13 mouse cellular contexts compared by ENCODE assay signal in the genomic region with DNA sequence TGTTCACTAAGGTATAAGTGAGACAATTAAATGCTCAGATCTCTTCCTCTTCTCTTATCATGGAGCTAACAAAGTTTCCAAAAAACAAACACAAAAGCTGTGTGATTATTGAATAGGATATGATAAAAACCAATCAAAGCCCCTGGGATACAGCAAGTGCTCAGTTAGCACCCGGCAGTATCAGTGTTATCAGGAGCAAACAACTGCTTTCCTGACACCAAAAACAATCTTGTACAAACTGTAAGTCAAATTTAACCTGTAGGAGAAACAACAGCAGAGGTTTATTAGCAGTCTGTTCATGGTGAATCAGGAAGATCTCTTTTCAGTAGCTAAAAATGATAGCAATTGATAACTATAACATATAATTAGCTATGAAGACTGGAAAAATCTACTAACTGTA.
"Had no signal": no experiment of that assay in that cellular context is flagged by ENCODE, and none has a peak within 500 bp of the region (broad histone marks: within the 10 kb centered on the region; RNA-seq: fewer than 3 reads in every experiment).

No protein-coding gene starts in this region.

- DNase-seq: lung, adult 18-20 months; lung, embryonic 14.5 days; lung, postnatal 10 days; lung, postnatal 4 days; right cerebral cortex, postnatal 14 days; thymus, adult 2 months; thymus, postnatal 25 days; thymus, postnatal 4 days had no signal

- H3K9me3 ChIP-seq: midbrain, embryonic 13.5 days; midbrain, embryonic 15.5 days; neural tube, embryonic 12.5 days; stomach, embryonic 15.5 days had no signal

- H3K4me2 ChIP-seq: lung, embryonic 14.5 days; midbrain, embryonic 13.5 days; midbrain, embryonic 15.5 days; neural tube, embryonic 12.5 days; stomach, embryonic 15.5 days had no signal

- H3K27me3 ChIP-seq: midbrain, embryonic 13.5 days; midbrain, embryonic 15.5 days; neural tube, embryonic 12.5 days; stomach, embryonic 15.5 days had no signal

- H3K9ac ChIP-seq: lung, embryonic 14.5 days; midbrain, embryonic 13.5 days; midbrain, embryonic 15.5 days; neural tube, embryonic 12.5 days; stomach, embryonic 15.5 days had no signal

- H3K4me3 ChIP-seq: midbrain, embryonic 13.5 days; midbrain, embryonic 15.5 days; neural tube, embryonic 12.5 days; stomach, embryonic 15.5 days had no signal

- H3K27ac ChIP-seq: midbrain, embryonic 13.5 days; midbrain, embryonic 15.5 days; neural tube, embryonic 12.5 days; stomach, embryonic 15.5 days; stomach, postnatal 0 days had no signal

- ATAC-seq: midbrain, embryonic 13.5 days; midbrain, embryonic 15.5 days had no signal
